Mouse (Mus musculus): ENCODE measurements around the gene Tmem121.
A peak's percentile ranks its signal among the peaks of the same experiment; 100 is the strongest.

The Tmem121 gene

GRCm38 (mm10) chr12:113149341-113149740, 36.4 kb upstream of the Tmem121 start:
- DNase-seq (ENCODE audit: low spot score) = no peak

DNA sequence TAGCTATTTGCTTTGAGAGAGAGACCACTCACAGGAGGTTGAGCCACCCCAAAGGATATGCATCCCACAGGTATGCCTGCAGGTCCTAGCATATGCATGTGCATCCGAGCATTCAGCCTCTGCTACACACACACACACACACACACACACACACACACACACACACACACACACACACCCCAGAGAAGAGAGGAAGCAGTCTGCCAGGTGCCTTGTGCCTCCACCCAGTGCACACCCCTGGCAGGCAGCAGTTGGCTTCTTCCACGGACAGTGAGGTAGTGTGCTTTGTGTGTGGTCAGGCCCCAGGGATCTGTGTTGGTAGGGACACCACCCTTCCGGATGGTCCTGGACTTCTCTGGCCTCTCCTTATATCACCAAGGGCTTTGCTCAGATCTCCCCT, 35.8 kb upstream of the Tmem121 start:
- DNase-seq (ENCODE audit: low spot score) = no peak

DNA sequence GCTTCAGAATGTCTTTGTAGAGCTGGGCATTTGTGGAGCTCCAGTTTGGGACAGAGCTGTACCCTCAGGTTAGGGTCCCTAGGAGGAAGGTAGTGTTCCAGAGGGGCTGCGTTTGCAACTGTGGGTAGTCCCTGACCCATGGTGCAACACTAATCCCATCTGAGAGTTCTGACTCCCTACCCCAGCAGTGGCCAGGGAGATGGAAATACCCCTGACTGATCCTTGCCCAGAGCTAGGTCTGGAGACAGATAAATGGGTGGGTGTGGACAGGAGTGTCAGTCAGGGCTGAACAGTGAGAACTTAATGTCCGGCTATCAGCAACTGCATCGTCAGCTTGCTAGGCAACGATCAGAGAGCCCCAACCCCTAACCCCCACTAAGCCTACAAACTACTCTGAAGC, 35.1 kb upstream of the Tmem121 start:
- no peak for DNase-seq (ENCODE audit: low spot score)

DNA sequence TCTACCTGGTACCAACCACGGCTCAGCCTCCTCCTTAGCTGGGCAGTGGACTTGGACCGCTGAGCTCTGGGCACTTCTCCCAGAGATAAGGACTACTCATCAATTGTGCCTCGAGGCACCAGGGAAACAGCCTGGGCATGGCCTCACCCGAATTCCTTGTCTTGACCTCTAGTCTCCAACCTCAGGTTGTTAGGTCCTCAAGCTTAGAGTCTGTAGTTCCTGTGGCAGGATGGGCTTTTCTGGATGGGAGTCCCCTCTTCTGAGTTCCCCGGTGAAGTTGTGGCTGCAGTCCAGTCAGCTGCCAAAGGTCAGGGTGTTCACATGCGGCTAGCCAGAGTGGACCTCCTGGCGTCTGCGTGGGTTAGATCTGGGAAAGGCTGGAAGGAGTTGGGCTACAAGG, 34.7 kb upstream of the Tmem121 start:
- DNase-seq (ENCODE audit: low spot score) = no peak

GRCm38 (mm10) chr12:113151661-113152271, 34.0 kb upstream of the Tmem121 start:
- no peak for DNase-seq (ENCODE audit: low spot score)

GRCm38 (mm10) chr12:113152272-113152661, 33.5 kb upstream of the Tmem121 start:
- DNase-seq (ENCODE audit: low spot score) = no peak

GRCm38 (mm10) chr12:113152991-113153525, 32.7 kb upstream of the Tmem121 start:
- no peak for DNase-seq (ENCODE audit: low spot score)

- DNase-seq (ENCODE audit: low spot score) = no peak
These were observed 31.8 kb upstream of the Tmem121 start for GRCm38 (mm10) chr12:113153971-113154370.

DNA sequence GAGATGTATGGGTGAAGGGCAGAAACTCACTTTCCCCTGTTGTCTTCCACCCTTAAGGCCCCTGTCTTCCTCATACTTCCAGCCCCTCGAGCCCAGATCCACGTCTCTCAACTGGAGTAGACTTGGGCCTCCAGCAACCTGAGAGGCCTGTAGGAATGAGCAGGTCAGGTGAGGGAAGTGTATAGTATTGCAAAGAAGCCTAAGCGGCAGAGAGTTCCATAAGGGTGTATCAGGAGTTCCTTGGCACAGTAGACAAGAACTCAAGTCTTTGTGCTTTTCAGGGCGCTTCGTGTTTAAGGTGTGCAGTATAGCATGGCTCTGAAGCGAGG, 31.0 kb upstream of the Tmem121 start:
- DNase-seq (ENCODE audit: low spot score) = no peak

- DNase-seq (ENCODE audit: low spot score) = peak; percentile 62
These were observed 30.5 kb upstream of the Tmem121 start for GRCm38 (mm10) chr12:113155076-113155771.

- DNase-seq (ENCODE audit: low spot score) = peak; percentile 100
These were observed 29.7 kb upstream of the Tmem121 start, which contains the start of gene Tedc1 for GRCm38 (mm10) chr12:113155887-113156539. Tedc1 (plus strand) TSS chr12:113156421.

DNA sequence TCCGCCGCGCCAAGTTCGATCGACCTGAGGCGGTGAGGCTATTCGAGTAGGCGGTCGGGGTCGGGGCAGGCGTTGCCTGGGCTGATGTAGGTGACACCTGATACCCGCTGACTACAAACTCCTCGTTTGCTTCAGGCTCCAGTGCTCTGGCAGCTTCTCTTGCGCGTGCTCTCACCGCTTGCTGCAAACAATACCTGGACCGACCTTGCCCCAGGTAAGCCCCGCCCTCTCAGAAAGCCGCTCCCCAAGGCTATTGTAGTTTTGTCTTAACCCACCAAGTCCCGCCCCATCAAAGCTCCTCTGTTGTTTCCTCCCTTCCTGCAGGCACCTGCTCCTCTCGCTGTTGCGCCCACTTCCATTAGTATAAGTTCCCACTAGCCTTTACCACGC, 29.2 kb upstream of the Tmem121 start:
- no peak for DNase-seq (ENCODE audit: low spot score)

DNA sequence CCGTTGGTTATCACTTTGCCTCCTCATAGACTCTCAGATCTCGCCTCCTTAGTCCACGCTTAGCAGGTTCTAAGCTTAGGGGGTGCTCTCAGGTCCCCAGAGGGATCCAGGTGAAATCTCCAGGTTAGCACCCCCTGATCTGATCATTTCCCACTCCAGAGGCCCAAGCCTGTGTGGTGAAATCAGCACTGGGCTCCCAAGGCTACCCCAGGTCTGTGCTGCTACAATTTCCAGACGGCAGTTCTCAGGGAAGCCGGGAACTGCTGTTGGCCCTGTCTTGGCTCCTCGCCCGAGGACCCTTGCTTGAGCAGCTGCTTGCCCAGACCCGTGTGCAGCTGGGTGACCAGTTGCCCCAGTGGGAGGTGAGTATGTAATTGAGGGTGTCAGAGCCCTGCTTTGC, 28.7 kb upstream of the Tmem121 start:
- peak; percentile 67 for DNase-seq (ENCODE audit: low spot score)

GRCm38 (mm10) chr12:113157521-113157920, 28.2 kb upstream of the Tmem121 start:
- DNase-seq (ENCODE audit: low spot score) = no peak

GRCm38 (mm10) chr12:113157971-113158370, 27.8 kb upstream of the Tmem121 start:
- no peak for DNase-seq (ENCODE audit: low spot score)

GRCm38 (mm10) chr12:113163561-113164006, 22.1 kb upstream of the Tmem121 start:
- peak; percentile 44 for DNase-seq (ENCODE audit: low spot score)

GRCm38 (mm10) chr12:113168031-113168536, 17.6 kb upstream of the Tmem121 start:
- no peak for DNase-seq (ENCODE audit: low spot score)

- DNase-seq (ENCODE audit: low spot score) = no peak
These were observed 8.6 kb upstream of the Tmem121 start for GRCm38 (mm10) chr12:113176960-113177725.

- DNase-seq (ENCODE audit: low spot score) = no peak
These were observed 4.7 kb upstream of the Tmem121 start for GRCm38 (mm10) chr12:113181020-113181419.

DNA sequence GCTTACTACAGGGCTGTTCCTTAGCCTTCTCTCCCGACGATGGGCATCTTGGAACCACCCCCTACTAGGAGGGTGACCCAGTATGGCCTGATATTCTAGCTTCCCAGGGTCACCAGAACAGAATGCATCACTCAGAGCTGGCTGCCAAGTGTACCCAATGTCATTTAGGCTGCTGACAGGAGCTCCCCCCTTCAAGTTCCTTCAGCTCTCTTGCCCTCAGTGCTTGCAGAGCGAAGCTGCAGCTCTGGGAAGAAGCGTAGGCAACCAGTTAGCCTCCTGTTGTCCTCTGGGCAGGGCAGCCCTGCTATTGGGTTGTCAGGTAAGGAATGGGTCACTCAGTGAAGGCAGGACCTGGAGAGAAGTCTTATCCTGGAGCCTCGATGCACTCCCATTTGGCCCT, 785 bp upstream of the Tmem121 start:
- DNase-seq (ENCODE audit: low spot score) = no peak

GRCm38 (mm10) chr12:113186326-113187010, 738 bp downstream of the Tmem121 start:
- no peak for DNase-seq (ENCODE audit: low spot score)

DNA sequence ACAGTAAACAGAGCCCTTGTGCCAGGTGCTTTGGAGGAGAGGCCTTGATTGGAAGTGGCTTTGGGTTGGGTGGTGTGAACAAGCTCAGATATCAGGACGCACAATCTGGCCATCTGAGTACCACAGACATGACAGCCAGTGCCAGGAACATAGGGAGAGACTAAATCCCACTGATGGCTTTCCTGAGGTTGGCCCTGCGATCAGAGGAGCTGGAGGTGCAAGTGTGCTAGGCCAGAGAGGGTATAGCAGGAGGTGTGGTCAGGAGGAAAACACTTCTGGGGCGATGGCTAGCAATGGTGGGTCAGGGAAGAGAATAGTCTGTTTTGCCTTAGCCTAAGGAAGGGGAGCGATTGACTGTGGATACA, 1.3 kb downstream of the Tmem121 start:
- DNase-seq (ENCODE audit: low spot score) = peak; percentile 26
